Comparison of ENCODE assay signal across 20 mouse cellular contexts in genomic region chr9:33814739-33815368, GRCm38 (mm10).
"Had no signal": no experiment of that assay in that cellular context is flagged by ENCODE, and none has a peak within 500 bp of the region (broad histone marks: within the 10 kb centered on the region; RNA-seq: fewer than 3 reads in every experiment).

No protein-coding gene starts in this region.

- ATAC-seq: hindbrain, postnatal 0 days; inflammation-experienced regulatory T-cells, adult 6 months; liver, embryonic 12.5 days; midbrain, embryonic 15.5 days had no signal

- H3K4me2 ChIP-seq: limb, embryonic 13.5 days; liver, embryonic 12.5 days; liver, embryonic 15.5 days; midbrain, embryonic 11.5 days; midbrain, embryonic 15.5 days; neural tube, embryonic 13.5 days had no signal

- DNase-seq: kidney, postnatal 25 days; layer of hippocampus, adult 9-11 months; liver; lung, adult 2 months; lung, postnatal 14 days; lung, postnatal 4 days; retina, postnatal 1 day; thymus, adult 18-20 months; thymus, postnatal 36 days had no signal

- H3K4me1 ChIP-seq: limb, embryonic 10.5 days; limb, embryonic 13.5 days; liver, embryonic 12.5 days; liver, embryonic 15.5 days; neural tube, embryonic 13.5 days had no signal

- H3K36me3 ChIP-seq: limb, embryonic 10.5 days; limb, embryonic 13.5 days; liver, embryonic 12.5 days; liver, embryonic 15.5 days; midbrain, embryonic 15.5 days; neural tube, embryonic 13.5 days had no signal

- H3K27ac ChIP-seq: hindbrain, postnatal 0 days; layer of hippocampus, adult 2 months; limb, embryonic 10.5 days; limb, embryonic 13.5 days; liver, embryonic 12.5 days; liver, embryonic 15.5 days; midbrain, embryonic 15.5 days; neural tube, embryonic 13.5 days had no signal

- H3K9ac ChIP-seq: limb, embryonic 13.5 days; liver, embryonic 12.5 days; liver, embryonic 15.5 days; midbrain, embryonic 15.5 days; neural tube, embryonic 13.5 days had no signal

- H3K9me3 ChIP-seq: limb, embryonic 10.5 days; limb, embryonic 13.5 days; liver, embryonic 12.5 days; liver, embryonic 15.5 days; midbrain, embryonic 15.5 days; neural tube, embryonic 13.5 days had no signal

- H3K4me3 ChIP-seq: layer of hippocampus, adult 2 months; limb, embryonic 10.5 days; limb, embryonic 13.5 days; liver, embryonic 12.5 days; liver, embryonic 15.5 days; midbrain, embryonic 15.5 days; myocyte; neural tube, embryonic 13.5 days had no signal

- H3K27me3 ChIP-seq: limb, embryonic 13.5 days; liver, embryonic 12.5 days; liver, embryonic 15.5 days; midbrain, embryonic 15.5 days; neural tube, embryonic 13.5 days had no signal
